Mouse (Mus musculus) CH12.LX (cell line): Measurements from ENCODE around the gene Srsf10. TPM values are rescaled to one million over a fixed set of nuclear protein-coding genes. Genes with fewer than 3 reads are reported as not detected.

Experiments used
- DNase-seq: peaks from one replicate; pipeline ENCODE4 v3.0.0-alpha.2; 2013; ENCODE audit errors: extremely low read depth
- H3K27ac ChIP-seq: 2 replicates; pipeline ENCODE4 v1.5.1; 2012; ENCODE audit warnings: low read depth, mild to moderate bottlenecking, control low read depth, moderate library complexity; ENCODE audit not compliant: insufficient read depth
- H3K27me3 ChIP-seq: replicated peaks from 2 replicates; pipeline ENCODE3; 2012; ENCODE audit warnings: inconsistent platforms
- H3K36me3 ChIP-seq, 2 experiments: replicated peaks in 1 of 2; 2 replicates each; pipeline versions ENCODE3 to v1.6.1; 2012; ENCODE audit warnings: inconsistent platforms in 1 of 2, low read length in 1 of 2, mild to moderate bottlenecking in 1 of 2, mixed read lengths in 1 of 2, moderate library complexity in 1 of 2; ENCODE audit not compliant: control insufficient read depth in 1 of 2, insufficient read depth in 1 of 2
- H3K4me1 ChIP-seq, 2 experiments: 2 replicates each; pipeline ENCODE4 v1.6.1; 2012; ENCODE audit warnings: inconsistent platforms in 1 of 2, moderate library complexity in 1 of 2; ENCODE audit not compliant: insufficient read depth in 2 of 2, control insufficient read depth in 1 of 2
- H3K4me2 ChIP-seq: 2 replicates; pipeline ENCODE4 v1.6.1; 2012; ENCODE audit warnings: low read depth, mild to moderate bottlenecking, control low read depth; ENCODE audit not compliant: poor library complexity, insufficient read depth, severe bottlenecking
- H3K4me3 ChIP-seq, 3 experiments: fragments of 150-350 bp in 1 of 3; sonication (generic) in 1 of 3; replicated peaks in 1 of 3; 2 replicates each; pipeline versions ENCODE3 to v1.5.1; 2011 to 2012; ENCODE audit warnings: low read depth in 2 of 3, low read length in 2 of 3, mild to moderate bottlenecking in 2 of 3, moderate library complexity in 2 of 3, control low read depth in 1 of 3, improper control_type of control experiment in 1 of 3, inconsistent platforms in 1 of 3, mixed read lengths in 1 of 3; ENCODE audit not compliant: poor library complexity in 1 of 3
- H3K79me2 ChIP-seq: replicated peaks from 2 replicates; pipeline ENCODE4 v1.6.1; 2012; ENCODE audit warnings: mild to moderate bottlenecking, moderate library complexity; ENCODE audit not compliant: control insufficient read depth, poor library complexity, insufficient read depth, severe bottlenecking; ENCODE audit errors: extremely low read depth
- H3K9ac ChIP-seq: 2 replicates; pipeline ENCODE4 v1.6.1; 2012; ENCODE audit warnings: low read depth, mild to moderate bottlenecking, control low read depth, moderate library complexity; ENCODE audit not compliant: insufficient read depth
- H3K9me3 ChIP-seq: replicated peaks from 2 replicates; pipeline ENCODE3; 2012; ENCODE audit warnings: low read length, inconsistent platforms, mixed read lengths
- BHLHE40 ChIP-seq: IDR thresholded peaks from 2 replicates; pipeline ENCODE4 v1.6.1; 2011; ENCODE audit warnings: mild to moderate bottlenecking, low read depth, low read length, improper control_type of control experiment
- CTCF ChIP-seq, 2 experiments: IDR thresholded peaks in 1 of 2; conservative IDR thresholded peaks in 1 of 2; 2 replicates each; pipeline ENCODE4 v1.5.1; 2011 to 2012; ENCODE audit warnings: low read depth in 2 of 2, low read length in 2 of 2, improper control_type of control experiment in 1 of 2, inconsistent platforms in 1 of 2, mild to moderate bottlenecking in 1 of 2, moderate library complexity in 1 of 2
- E2F4 ChIP-seq: IDR thresholded peaks from 2 replicates; pipeline ENCODE4 v1.6.1; 2011; ENCODE audit warnings: low read depth, low read length, improper control_type of control experiment; ENCODE audit not compliant: insufficient replicate concordance
- EP300 ChIP-seq: IDR thresholded peaks from 2 replicates; pipeline ENCODE4 v1.6.1; 2011; ENCODE audit warnings: low read length, improper control_type of control experiment
- HCFC1 ChIP-seq: IDR thresholded peaks from 2 replicates; pipeline ENCODE4 v1.6.1; 2012; ENCODE audit warnings: low read depth, mild to moderate bottlenecking, inconsistent platforms, low read length, improper control_type of control experiment
- IRF4 ChIP-seq: IDR thresholded peaks from 2 replicates; pipeline ENCODE4 v1.6.1; 2014; ENCODE audit warnings: low read depth, mild to moderate bottlenecking, inconsistent platforms, low read length, improper control_type of control experiment
- JUN ChIP-seq: IDR thresholded peaks from 2 replicates; pipeline ENCODE4 v1.6.1; 2011; ENCODE audit warnings: low read depth, mild to moderate bottlenecking, low read length, improper control_type of control experiment, moderate library complexity; ENCODE audit not compliant: insufficient read depth
- JUND ChIP-seq: conservative IDR thresholded peaks from 2 replicates; pipeline ENCODE4 v1.6.1; 2011; ENCODE audit warnings: low read depth, low read length, improper control_type of control experiment
- KAT2A ChIP-seq: IDR thresholded peaks from 2 replicates; pipeline ENCODE4 v1.6.1; 2012; ENCODE audit warnings: low read length, improper control_type of control experiment, inconsistent platforms; ENCODE audit not compliant: insufficient replicate concordance
- MAFK ChIP-seq: IDR thresholded peaks from 2 replicates; pipeline ENCODE4 v1.6.1; 2011; ENCODE audit warnings: low read length, improper control_type of control experiment; ENCODE audit not compliant: insufficient replicate concordance
- MAX ChIP-seq: IDR thresholded peaks from 2 replicates; pipeline ENCODE4 v1.6.1; 2011; ENCODE audit warnings: low read length, improper control_type of control experiment
- MAZ ChIP-seq: IDR thresholded peaks from 2 replicates; pipeline ENCODE4 v1.6.1; 2012; ENCODE audit warnings: low read depth, mild to moderate bottlenecking, inconsistent platforms, low read length, improper control_type of control experiment, moderate library complexity
- MEF2A ChIP-seq: IDR thresholded peaks from 2 replicates; pipeline ENCODE4 v1.6.1; 2014; ENCODE audit warnings: low read depth, mild to moderate bottlenecking, inconsistent platforms, low read length, improper control_type of control experiment, borderline replicate concordance
- MXI1 ChIP-seq: IDR thresholded peaks from 2 replicates; pipeline ENCODE4 v1.6.1; 2011; ENCODE audit warnings: mild to moderate bottlenecking, low read depth, low read length, improper control_type of control experiment
- MYC ChIP-seq: IDR thresholded peaks from 2 replicates; pipeline ENCODE4 v1.6.1; 2011; ENCODE audit warnings: low read depth, mild to moderate bottlenecking, improper control_type of control experiment, low read length
- NELFE ChIP-seq: IDR thresholded peaks from 2 replicates; pipeline ENCODE4 v1.6.1; 2011; ENCODE audit warnings: low read depth, low read length, improper control_type of control experiment
- NRF1 ChIP-seq: IDR thresholded peaks from 2 replicates; pipeline ENCODE4 v1.6.1; 2014; ENCODE audit warnings: low read depth, mild to moderate bottlenecking, inconsistent platforms, low read length, improper control_type of control experiment, moderate library complexity
- POLR2AphosphoS2 ChIP-seq: IDR thresholded peaks from 2 replicates; pipeline ENCODE4 v1.6.1; 2011; ENCODE audit warnings: low read depth, low read length, improper control_type of control experiment
- RAD21 ChIP-seq: IDR thresholded peaks from 2 replicates; pipeline ENCODE4 v1.6.1; 2011; ENCODE audit warnings: low read depth, mild to moderate bottlenecking, low read length, improper control_type of control experiment, moderate library complexity
- RCOR1 ChIP-seq: conservative IDR thresholded peaks from 2 replicates; pipeline ENCODE4 v1.6.1; 2012; ENCODE audit warnings: low read depth, mild to moderate bottlenecking, inconsistent platforms, low read length, improper control_type of control experiment
- SIN3A ChIP-seq: IDR thresholded peaks from 2 replicates; pipeline ENCODE4 v1.6.1; 2012; ENCODE audit warnings: low read length, improper control_type of control experiment, inconsistent platforms
- SMC3 ChIP-seq: IDR thresholded peaks from 2 replicates; pipeline ENCODE4 v1.6.1; 2011; ENCODE audit warnings: low read depth, low read length, improper control_type of control experiment
- USF1 ChIP-seq: IDR thresholded peaks from 2 replicates; pipeline ENCODE4 v1.6.1; 2014; ENCODE audit warnings: low read depth, mild to moderate bottlenecking, inconsistent platforms, low read length, improper control_type of control experiment
- USF2 ChIP-seq: conservative IDR thresholded peaks from 2 replicates; pipeline ENCODE4 v1.6.1; 2011; ENCODE audit warnings: low read depth, low read length, improper control_type of control experiment
- ZC3H11A ChIP-seq: IDR thresholded peaks from 2 replicates; pipeline ENCODE4 v1.6.1; 2012; ENCODE audit warnings: low read depth, mild to moderate bottlenecking, inconsistent platforms, low read length, improper control_type of control experiment
- ZMIZ1 ChIP-seq: IDR thresholded peaks from 2 replicates; pipeline ENCODE4 v1.6.1; 2012; ENCODE audit warnings: low read depth, mild to moderate bottlenecking, inconsistent platforms, low read length, improper control_type of control experiment
- ZNF384 ChIP-seq: IDR thresholded peaks from 2 replicates; pipeline ENCODE4 v1.6.1; 2012; ENCODE audit warnings: low read depth, low read length, improper control_type of control experiment, inconsistent platforms
- dilution Hi-C: fragments of 300-500 bp; cut with MboI; formaldehyde crosslinking; loops from 2 replicates; pipeline ENCODE4 v1.14.3; 2020; ENCODE audit warnings: low sequenced_read_pairs; ENCODE audit not compliant: extremely low pct_unique_long_range_greater_than_20kb, extremely low pct_ligation_motif_present
- in situ Hi-C: fragments of 300-500 bp; cut with MboI; formaldehyde crosslinking; loops from 3 replicates; pipeline ENCODE4 v1.14.3; 2019; ENCODE audit warnings: low sequenced_read_pairs, low pct_ligation_motif_present, low pct_unique_long_range_greater_than_20kb, mixed read lengths
- polyA plus RNA-seq: library from polyadenylated mRNA; unstranded; fragments of >175 nt; gene quantifications from 2 replicates; pipeline ENCODE4 v1.2.1, GENCODE M21; 2012; ENCODE audit warnings: low read depth; ENCODE audit not compliant: insufficient read length
- total RNA-seq, 2 experiments: library from RNA; depleted of rRNA; stranded (reverse); fragments of 300-350 nt in 1 of 2; fragments of >200 nt in 1 of 2; gene quantifications; 2 replicates each; pipeline ENCODE4 v1.2.3; 2012 to 2014

The Srsf10 gene
- total and polyA plus RNA-seq, 3 experiments: 85.7 to 291 (median 179) TPM

- TF ChIP-seq CTCF (conservative IDR thresholded peaks at IDR 0.05 in 1 of 2, IDR thresholded peaks at IDR 0.05 in 1 of 2; ENCODE audit: low read depth in 2 of 2, low read length in 2 of 2): peak in 1 of 2 experiments; percentile 14; a peak in 1 of 4 replicates
- TF ChIP-seq ZC3H11A: no peak
- no peak for TF ChIP-seq MAFK
- TF ChIP-seq EP300: peak; percentile 55
These were observed 43.0 kb downstream of the Srsf10 start (continued) for GRCm38 (mm10) chr4:135898380-135899049.

GRCm38 (mm10) chr4:135899050-135899448 is 43.5 kb downstream of the Srsf10 start:
- H3K9ac ChIP-seq: no peak overlapping the region
- H3K79me2 ChIP-seq: no peaks in the 10 kb centered on the region
- peaks cover 0 to 5% of the 10 kb centered on the region in 2 experiments for H3K36me3 ChIP-seq
- dilution Hi-C loops (no loop called here), in situ Hi-C loops (loop anchor here (5.0 kb wide), 1 partner anchor 153 kb away; the partner anchor contains the start of gene Rpl11)
- TF ChIP-seq ZNF384: no peak
- TF ChIP-seq KAT2A: no peak
- no peak for TF ChIP-seq SIN3A
- TF ChIP-seq MAFK: no peak
- TF ChIP-seq JUN: no peak
- no peak for TF ChIP-seq IRF4
- TF ChIP-seq SMC3: no peak
- no peak for TF ChIP-seq USF2
- TF ChIP-seq POLR2AphosphoS2: no peak
- no peak for TF ChIP-seq JUND
- TF ChIP-seq MYC: no peak
- no peak for TF ChIP-seq USF1
- TF ChIP-seq EP300: no peak
- no peak; a peak in 1 of 4 replicates for TF ChIP-seq CTCF (conservative IDR thresholded peaks at IDR 0.05 in 1 of 2, IDR thresholded peaks at IDR 0.05 in 1 of 2; ENCODE audit: low read depth in 2 of 2, low read length in 2 of 2)
- no peaks in the 10 kb centered on the region for H3K27me3 ChIP-seq
- H3K4me1 ChIP-seq: peaks cover 44 to 76% of the 10 kb centered on the region in 2 experiments
- H3K27ac ChIP-seq: peak overlapping the region; percentile 9; the same call in 1 of the 2 replicates
- peaks cover 2% of the 10 kb centered on the region for H3K9me3 ChIP-seq
- H3K4me3 ChIP-seq: no peak overlapping the region
- no peak for DNase-seq
- H3K4me2 ChIP-seq: no peak overlapping the region

GRCm38 (mm10) chr4:135900008-135900407 is 44.5 kb downstream of the Srsf10 start:
- Histone ChIP-seq H3K36me3 (peaks cover 0 to 14% of the 10 kb centered on the region in 2 experiments), H3K9ac (no peak overlapping the region), H3K27ac (peak overlapping the region; percentile 80), H3K4me2 (peak overlapping the region; percentile 29; the same call in 1 of the 2 replicates), H3K27me3 (no peaks in the 10 kb centered on the region), H3K9me3 (peaks cover 2% of the 10 kb centered on the region), H3K79me2 (no peaks in the 10 kb centered on the region), H3K4me3 (no peak overlapping the region), H3K4me1 (peaks cover 36 to 70% of the 10 kb centered on the region in 2 experiments)
- in situ Hi-C loops (no loop called here), dilution Hi-C loops (no loop called here)
- peak; percentile 90 for DNase-seq
- peak; percentile 61 for TF ChIP-seq BHLHE40
- no peak for TF ChIP-seq E2F4
- no peak for TF ChIP-seq ZMIZ1
- TF ChIP-seq ZC3H11A: no peak
- peak; percentile 39; the same call in 1 of the 2 replicates for TF ChIP-seq NRF1
- TF ChIP-seq MEF2A: peak; percentile 80; the same call in 1 of the 2 replicates
- TF ChIP-seq NELFE: 0 out of 2 replicates have a peak, but pooled peaks have one; percentile 46
- TF ChIP-seq SIN3A: no peak; the same call in 1 of the 2 replicates
- TF ChIP-seq MAZ: peak; percentile 88; the same call in 1 of the 2 replicates
- peak; percentile 34; the same call in 1 of the 2 replicates for TF ChIP-seq HCFC1
- TF ChIP-seq IRF4: peak; percentile 96
- no peak for TF ChIP-seq MXI1
- peak; percentile 81; the same call in 1 of the 2 replicates for TF ChIP-seq RCOR1
- no peak for TF ChIP-seq MAX
- TF ChIP-seq RAD21: peak; percentile 18
- peak; percentile 22; the same call in 1 of the 2 replicates for TF ChIP-seq SMC3
- TF ChIP-seq JUN: no peak
- no peak for TF ChIP-seq POLR2AphosphoS2
